Mouse (Mus musculus): ENCODE data around the gene Syne2.

GRCm38 (mm10) chr12:75796510-75796909, 21.4 kb upstream of the Syne2 start:
- no peak for TF ChIP-seq GATA1 (IDR thresholded peaks at IDR 0.05; ENCODE audit: borderline replicate concordance, low read length)
- no peak for TF ChIP-seq FLI1 (IDR thresholded peaks at IDR 0.05; ENCODE audit: low read length)

All from megakaryocyte, embryonic 14.5 days (primary cell).